Mouse (Mus musculus) liver, adult 2 months (tissue): ENCODE results near the gene Cfl1.

Experiments
- CTCF ChIP-seq: fragments of 200-500 bp; IDR thresholded peaks from 2 replicates; pipeline ENCODE4 v1.5.1; 2011; ENCODE audit warnings: low read depth, low read length, control low read depth
- POLR2A ChIP-seq: fragments of 200-500 bp; IDR thresholded peaks from 2 replicates; pipeline ENCODE4 v1.6.1; 2011; ENCODE audit warnings: low read length, control low read depth; ENCODE audit not compliant: insufficient read depth; ENCODE audit errors: extremely low read depth

DNA sequence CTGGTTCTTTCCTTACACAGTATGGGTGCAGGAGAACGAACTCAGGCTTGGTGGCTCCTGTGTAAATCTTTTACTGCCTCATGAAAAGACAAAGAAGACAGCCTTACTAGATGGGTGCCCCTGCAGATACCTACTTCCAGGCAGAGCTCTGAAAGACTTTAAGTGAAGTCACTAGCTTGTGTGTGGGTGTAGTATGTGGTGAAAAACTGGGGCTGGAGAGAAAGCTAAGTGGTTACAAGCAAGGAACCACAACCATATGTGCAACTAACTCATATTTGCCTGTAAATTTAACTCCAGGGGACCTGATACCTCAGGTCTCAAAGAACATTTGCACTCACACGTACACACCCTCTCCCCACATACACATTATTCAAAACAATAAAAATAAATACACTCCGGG lies 30.4 kb upstream of the Cfl1 start:
- TF ChIP-seq CTCF (no peak), POLR2A (no peak)
